Mouse (Mus musculus): ENCODE measurements around the gene Slc22a15. TPM values are rescaled to one million over a fixed set of nuclear protein-coding genes. Genes with fewer than 3 reads are reported as not detected.

The Slc22a15 gene
- total RNA-seq, 4 experiments from 2014 or later = 0.39 to 0.85 (median 0.66) TPM

GRCm38 (mm10) chr3:101917665-101918064 lies 6.6 kb downstream of the Slc22a15 start:
- no peak for DNase-seq (ENCODE audit: low spot score in 2 of 2)

- DNase-seq (ENCODE audit: low spot score in 2 of 2) = no peak
Measured at GRCm38 (mm10) chr3:101916525-101916924, 7.7 kb downstream of the Slc22a15 start.

- DNase-seq (ENCODE audit: low spot score in 2 of 2) = no peak
Measured at GRCm38 (mm10) chr3:101915048-101915801, 9.0 kb downstream of the Slc22a15 start.

GRCm38 (mm10) chr3:101914266-101914665 lies 10.0 kb downstream of the Slc22a15 start:
- DNase-seq (ENCODE audit: low spot score in 2 of 2) = no peak

- DNase-seq (ENCODE audit: low spot score in 2 of 2) = no peak
Measured at GRCm38 (mm10) chr3:101912041-101912440, 12.2 kb downstream of the Slc22a15 start.

- no peak for DNase-seq (ENCODE audit: low spot score in 2 of 2)
Measured at GRCm38 (mm10) chr3:101907049-101907448, 17.2 kb downstream of the Slc22a15 start.

- DNase-seq (ENCODE audit: low spot score in 2 of 2) = no peak
Measured at GRCm38 (mm10) chr3:101904776-101905175, 19.5 kb downstream of the Slc22a15 start.

- DNase-seq (ENCODE audit: low spot score in 2 of 2) = no peak
Measured at GRCm38 (mm10) chr3:101903091-101903490, 21.2 kb downstream of the Slc22a15 start.

- DNase-seq (ENCODE audit: low spot score in 2 of 2) = no peak
Measured at GRCm38 (mm10) chr3:101902344-101902743, 21.9 kb downstream of the Slc22a15 start.

GRCm38 (mm10) chr3:101897377-101897974 lies 26.8 kb downstream of the Slc22a15 start:
- DNase-seq (ENCODE audit: low spot score in 2 of 2) = no peak

GRCm38 (mm10) chr3:101896893-101897292 lies 27.4 kb downstream of the Slc22a15 start:
- DNase-seq (ENCODE audit: low spot score in 2 of 2) = peak; percentile 13 to 40

- DNase-seq (ENCODE audit: low spot score in 2 of 2) = no peak
Measured at GRCm38 (mm10) chr3:101895376-101895910, 28.8 kb downstream of the Slc22a15 start.

- no peak for DNase-seq (ENCODE audit: low spot score in 2 of 2)
Measured at GRCm38 (mm10) chr3:101885591-101885990, 38.7 kb downstream of the Slc22a15 start.

GRCm38 (mm10) chr3:101885041-101885440 lies 39.2 kb downstream of the Slc22a15 start:
- DNase-seq (ENCODE audit: low spot score in 2 of 2) = no peak

GRCm38 (mm10) chr3:101883902-101884301 lies 40.4 kb downstream of the Slc22a15 start:
- DNase-seq (ENCODE audit: low spot score in 2 of 2) = no peak

- no peak for DNase-seq (ENCODE audit: low spot score in 2 of 2)
Measured at GRCm38 (mm10) chr3:101881721-101882120, 42.5 kb downstream of the Slc22a15 start.

GRCm38 (mm10) chr3:101880818-101881217 lies 43.4 kb downstream of the Slc22a15 start:
- no peak for DNase-seq (ENCODE audit: low spot score in 2 of 2)

- DNase-seq (ENCODE audit: low spot score in 2 of 2) = no peak
Measured at GRCm38 (mm10) chr3:101878136-101878535, 46.1 kb downstream of the Slc22a15 start.

- no peak for DNase-seq (ENCODE audit: low spot score in 2 of 2)
Measured at GRCm38 (mm10) chr3:101876459-101877285, 47.6 kb downstream of the Slc22a15 start.

- DNase-seq (ENCODE audit: low spot score in 2 of 2) = no peak
Measured at GRCm38 (mm10) chr3:101875258-101875920, 48.9 kb downstream of the Slc22a15 start.

GRCm38 (mm10) chr3:101873061-101873675 lies 51.1 kb downstream of the Slc22a15 start:
- no peak for DNase-seq (ENCODE audit: low spot score in 2 of 2)
